Mouse (Mus musculus) testis, postnatal 14 days (tissue): ENCODE data around the gene Kif1c.

ENCODE experiments used
- DNase-seq: peaks from one replicate; pipeline ENCODE4 v3.0.0; 2021; ENCODE audit warnings: low spot score

The Kif1c gene

DNA sequence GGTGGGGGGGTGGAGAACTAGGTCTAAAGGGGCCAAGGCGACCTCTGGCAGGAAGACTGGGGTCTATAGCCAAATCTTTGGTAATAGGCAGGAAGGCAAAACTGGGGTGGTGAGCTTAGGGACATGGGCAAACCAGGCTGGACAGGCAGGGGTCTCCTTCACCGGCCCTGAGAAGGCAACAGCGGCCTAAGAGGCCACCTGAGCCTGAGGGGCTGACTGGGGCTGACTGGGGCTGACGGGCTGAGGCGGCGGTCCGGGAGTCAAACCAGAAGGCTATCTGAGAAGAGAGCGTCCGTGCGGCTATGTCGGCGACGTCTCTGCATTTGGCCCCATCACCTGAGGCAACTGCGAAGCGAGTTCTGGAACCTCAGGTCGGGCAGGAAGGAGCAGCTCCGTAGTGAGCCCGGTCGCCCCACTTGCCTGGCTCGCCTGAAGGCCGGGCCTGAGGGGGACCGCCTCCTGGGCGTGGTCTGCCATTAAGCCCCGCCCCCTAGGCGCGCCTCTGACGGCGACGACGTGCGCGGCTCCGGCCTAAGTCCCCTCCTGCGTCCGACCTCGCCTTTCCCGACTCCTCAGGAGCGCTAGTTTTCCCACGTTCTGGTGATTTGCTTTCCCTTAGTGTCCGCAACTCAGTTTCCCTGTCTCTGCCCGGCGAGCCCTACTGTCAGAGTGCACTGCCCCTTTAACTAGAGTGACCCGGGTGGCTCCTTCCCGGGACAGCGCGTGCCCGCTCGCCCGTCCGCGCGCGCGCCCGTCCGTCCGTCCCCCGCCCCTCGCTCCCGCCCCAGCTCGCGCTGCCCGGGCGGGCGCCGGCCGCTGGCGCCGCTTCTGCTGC is at the start of gene Kif1c, which contains the start of gene Inca1:
Kif1c (plus strand) TSS at position 827 of the 835 bp plus-strand sequence.
Inca1 (minus strand) TSS at position 434 of the 835 bp plus-strand sequence.
- DNase-seq: peak; percentile 94

DNA sequence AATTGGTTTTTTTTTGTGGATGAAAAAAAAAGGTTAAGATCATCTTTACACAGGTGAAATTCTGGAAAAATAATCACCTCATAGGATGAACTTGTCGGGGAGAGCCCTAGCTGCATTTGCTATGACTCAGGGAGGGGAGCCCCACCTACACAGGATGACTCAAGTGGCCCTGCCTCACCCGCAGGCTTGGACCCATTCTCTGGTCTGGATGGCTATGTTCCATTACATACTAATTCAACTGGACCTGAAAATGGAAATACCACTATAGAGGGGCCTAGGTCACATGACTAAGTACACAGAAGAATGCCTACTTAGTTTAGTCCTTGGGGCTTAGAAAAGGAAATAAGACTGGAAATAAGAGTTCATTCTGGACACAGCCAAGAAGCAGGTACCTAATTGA is 49.0 kb upstream of the Kif1c start:
- no peak for DNase-seq

DNA sequence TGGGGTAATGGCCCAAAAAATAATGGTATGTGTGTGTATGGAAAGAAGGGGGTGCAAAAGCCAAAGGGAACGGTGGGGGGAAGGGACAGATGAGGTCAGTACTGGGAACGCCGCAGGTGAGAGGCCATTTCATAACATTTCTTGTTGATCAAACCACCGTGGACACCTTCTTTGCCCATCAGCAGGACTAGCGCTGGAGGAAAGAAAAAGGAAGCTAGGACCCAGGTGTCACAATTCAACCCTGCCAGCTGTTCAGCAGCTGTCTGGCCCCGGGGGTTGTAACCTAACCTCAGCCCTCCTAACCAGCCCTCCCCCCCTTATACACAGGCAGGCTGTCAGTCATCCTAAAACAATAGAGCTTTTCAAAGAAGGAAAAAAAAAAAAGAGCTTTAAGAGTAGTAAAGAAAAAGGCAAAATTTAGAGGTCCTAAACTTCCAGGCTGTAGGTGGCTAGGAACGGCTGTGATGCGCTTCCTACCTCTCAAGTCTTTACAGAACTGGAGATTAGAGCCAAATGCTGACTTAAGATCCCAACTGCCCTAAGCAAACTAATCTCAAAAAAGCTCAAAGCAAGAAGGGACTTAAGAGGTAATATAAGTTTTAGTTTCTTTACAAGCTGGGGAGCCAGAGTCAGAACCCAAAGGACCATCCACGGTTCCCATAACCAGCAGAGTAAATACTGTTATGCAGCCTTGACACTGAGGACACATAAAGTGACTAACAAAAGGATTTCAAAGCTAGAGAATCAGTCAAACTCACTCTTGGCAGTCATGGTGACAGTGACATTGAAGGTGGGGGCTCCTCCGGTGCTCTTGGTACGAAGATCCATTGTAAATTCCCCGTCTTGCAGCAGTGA is 48.1 kb upstream of the Kif1c start:
- DNase-seq: no peak

DNA sequence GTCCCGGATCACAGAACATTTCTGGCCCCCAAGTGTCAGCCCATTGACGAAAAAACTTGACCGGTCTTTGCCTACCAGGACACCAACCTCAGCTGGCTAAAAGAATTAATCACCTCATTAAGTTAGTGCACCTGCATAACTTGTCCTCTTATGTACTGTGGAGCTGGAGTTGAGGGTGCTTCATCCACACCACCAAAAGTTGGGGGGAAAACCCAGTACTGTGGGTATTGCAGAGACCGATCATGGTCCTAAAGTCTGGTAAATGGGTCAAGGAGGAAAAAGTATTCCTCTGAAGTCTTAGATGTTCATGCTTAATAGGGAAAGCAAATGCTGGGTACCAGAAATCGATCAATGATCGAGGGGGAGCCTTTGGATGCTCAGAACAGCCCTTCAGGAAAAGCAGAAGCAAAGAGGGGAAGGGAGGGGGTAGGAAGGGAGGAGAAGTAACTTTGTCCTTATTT is 47.4 kb upstream of the Kif1c start:
- DNase-seq: no peak

DNA sequence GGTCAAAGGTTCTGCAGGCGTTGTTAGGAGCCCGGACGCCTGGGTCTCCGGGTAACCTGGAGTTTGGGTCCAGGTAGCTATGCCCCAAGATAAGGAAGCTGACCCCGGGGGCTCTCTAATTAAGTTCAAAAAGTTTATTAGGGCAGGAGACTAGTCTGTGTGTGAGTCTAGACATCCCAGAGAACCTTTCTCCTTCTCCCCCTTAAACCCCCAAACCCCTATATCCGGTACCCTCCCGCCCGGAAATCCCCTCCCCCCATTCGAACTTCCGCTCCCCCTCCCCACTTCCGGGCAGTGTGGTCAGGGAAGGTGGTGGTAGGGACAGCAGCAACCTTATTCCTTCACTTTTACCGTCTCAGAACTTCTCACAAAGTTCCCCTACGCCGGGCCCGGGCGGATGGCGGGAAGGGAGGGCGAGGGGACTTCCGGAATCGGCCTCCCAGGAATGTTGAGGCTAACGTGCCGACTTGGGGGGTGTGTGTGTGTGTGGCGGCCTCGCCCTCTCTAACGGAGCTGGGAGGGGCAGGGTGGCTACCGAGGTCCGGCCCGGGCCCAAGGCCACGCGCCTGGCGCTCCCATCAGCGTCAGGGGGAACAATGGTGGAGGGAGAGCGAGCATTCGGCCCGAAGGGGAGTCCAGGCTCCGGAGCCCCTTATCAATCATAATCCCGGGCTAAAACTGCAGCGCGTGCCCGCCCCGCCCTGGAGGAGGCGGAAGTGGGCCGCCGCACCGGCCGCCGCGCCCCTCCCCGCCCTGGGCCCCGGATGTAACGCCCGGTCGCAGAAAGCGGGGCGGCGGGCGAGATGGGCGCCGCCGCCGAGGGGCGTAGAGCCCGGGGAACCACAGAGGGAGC is 46.8 kb upstream of the Kif1c start:
- peak; percentile 81 for DNase-seq

DNA sequence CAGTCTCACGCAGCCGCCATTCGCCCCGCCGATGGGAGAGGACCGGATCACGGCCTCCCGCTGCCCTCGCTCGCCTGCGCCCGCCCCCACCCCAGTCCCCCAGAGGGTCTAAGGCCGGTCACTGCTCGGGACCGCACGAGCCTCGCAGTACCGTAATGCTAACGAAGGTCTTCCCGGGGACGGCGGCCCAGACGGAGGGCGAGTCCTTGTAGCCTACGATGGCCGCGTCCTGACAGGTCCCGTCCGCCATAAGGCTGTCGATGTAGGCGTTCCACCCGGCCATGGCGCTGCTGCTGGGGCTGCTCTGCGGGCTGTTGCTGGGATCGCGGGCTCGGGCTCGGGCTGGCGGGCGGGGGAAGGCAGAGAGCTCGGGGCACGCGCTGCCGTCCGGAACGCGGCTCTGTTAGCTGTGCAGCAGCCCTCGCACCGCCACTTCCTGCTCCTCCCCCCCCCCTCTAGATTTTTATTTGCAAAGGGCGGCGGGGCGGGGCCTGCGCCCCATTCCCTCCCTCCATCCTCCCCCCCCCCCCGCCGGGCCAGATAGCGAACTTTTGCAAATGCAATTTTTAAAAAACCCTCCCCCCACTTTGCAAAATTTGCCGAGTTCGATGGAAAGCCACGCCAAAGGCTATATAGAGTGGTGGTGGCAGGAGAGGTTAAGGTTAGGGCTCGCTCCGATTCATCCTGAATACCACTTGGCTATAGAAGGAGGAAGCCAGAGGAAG is 46.0 kb upstream of the Kif1c start, which contains the start of gene Pfn1:
Pfn1 (minus strand) TSS at position 447 of the 725 bp plus-strand sequence.
- peak; percentile 81 for DNase-seq

DNA sequence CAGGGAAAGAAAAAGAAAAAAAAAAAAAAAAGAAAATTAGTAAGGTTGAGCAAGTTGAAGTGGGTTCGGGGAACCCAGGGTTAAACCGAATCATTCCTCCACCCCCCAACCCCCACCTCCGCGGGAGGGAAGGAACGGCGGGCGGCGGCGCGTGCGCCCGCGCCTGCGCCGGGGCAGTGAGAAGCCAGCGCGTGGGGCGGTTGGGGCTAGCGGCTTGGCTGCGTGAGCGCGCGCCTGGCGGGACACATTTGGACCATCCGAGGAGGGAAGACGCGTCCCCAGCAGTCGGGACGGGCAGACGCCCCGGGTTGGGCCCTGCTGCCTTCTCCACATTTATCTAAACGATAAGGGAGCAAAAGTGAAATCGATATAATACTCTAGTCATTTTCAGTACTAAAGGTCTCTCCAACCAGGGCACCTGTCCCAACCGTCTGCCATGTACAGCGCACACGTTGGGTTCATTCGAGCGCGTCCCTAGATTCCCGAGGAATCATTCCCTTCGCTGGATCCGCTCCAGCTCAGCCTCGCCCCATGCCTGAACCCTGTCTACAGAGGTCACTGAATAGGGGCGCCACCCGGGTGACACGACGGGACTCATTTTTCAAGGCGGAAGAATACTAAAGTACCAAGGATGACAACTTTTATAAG is 45.3 kb upstream of the Kif1c start:
- DNase-seq: peak; percentile 84

DNA sequence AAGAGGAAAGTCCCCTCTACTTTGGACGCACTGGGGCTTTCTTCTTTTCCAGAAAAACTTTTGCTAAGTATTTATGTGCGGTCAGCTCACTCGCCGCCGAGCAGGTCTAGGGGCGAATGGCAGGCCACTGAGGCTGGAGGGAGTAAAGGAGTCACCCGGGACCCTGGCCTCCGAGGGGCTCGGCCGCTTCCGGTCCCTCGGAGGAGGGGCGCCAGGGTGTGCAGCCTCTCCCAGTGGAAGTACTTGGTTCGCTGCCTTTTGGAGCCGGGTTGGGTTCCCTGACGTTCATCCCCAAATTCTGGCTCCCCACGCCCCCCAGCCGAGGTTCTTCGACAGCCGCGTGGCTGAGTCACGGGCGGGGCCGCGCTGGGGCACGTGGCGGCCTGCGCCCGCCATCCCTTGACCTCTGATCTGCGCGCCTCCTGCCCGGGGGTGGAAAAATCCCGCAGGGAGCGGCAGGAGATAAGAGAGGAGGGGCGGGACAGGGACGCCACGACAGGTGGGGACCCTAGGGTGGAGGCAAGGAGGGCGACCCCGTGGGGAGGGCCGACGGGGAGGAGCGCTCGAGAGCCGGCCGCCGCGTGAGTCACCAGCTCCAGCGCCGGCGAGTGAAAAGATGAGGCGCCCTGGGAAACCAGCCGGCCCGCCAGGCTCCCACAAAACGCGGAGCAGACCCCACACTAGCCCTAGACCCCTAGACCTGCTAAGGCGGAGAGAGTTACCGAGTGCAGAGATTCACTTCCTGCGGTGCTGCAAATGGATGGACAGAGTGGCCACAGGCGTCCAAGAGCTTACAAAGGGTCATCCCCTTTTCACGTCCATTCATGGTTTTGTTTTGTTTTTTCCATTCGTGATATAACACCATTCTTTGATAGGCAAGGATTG is 44.5 kb upstream of the Kif1c start:
- peak; percentile 78 for DNase-seq

DNA sequence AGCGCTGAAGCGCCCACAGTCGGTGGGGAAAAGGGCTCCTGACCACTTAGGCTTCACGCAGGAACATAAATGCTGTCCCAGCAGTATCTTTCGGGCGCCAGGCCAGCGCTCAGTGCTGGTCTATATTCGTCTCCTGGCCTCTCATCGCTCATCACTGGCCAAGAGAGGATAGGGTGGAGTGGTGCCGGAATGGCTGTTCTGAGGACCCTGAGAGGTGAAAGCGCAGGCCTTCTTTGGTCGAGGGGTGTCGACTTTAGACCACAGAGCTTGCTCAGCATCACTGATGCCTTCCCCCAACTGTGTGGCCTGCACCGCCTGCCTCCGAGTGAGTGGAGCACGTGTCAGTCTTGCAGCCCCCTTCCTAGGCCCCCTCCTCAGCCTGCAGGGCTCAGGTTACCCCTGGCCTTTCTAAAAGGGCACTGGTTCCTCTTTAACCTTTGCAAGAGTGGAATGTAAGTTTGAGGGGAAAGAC is 43.9 kb upstream of the Kif1c start:
- DNase-seq: no peak

DNA sequence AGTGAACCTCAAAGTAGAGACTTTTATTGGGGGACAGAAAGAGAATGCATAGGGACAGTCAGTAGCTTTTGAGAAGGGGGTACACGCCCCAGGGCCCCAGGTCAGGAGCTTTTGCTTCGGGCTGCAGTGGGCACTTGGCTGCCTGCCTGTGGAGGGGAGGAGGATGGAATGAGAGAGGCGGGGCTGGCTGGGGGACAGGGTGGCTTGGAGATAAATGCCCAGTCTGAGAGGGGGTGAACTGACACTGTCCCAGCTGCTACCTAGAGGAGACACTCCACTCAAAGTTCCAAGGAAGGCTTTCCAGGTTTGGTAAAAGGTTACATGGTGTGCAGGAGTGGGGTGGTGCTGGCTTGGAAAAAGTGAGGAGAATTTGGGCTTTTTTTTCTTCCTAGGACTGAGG is 43.4 kb upstream of the Kif1c start, which contains the start of gene Eno3:
Eno3 (plus strand) TSS at position 239 of the 400 bp plus-strand sequence.
- no peak for DNase-seq

DNA sequence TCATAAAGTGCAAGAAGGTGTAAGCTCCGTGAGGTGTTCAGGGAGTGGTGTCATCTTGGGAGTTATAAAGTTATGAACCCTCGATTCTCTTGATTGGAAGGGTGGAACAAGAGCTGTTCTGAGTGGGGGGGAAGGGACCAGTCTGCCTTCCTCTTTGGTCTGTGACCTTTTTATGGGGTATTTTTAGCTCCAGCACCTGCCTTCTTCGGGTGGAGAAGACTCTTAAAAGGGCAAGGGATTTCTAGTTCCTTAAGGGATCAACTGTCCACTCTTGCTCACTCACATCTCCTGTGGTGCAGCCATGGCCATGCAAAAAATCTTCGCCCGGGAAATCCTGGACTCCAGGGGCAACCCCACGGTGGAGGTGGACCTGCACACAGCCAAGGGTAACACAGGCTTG is 42.8 kb upstream of the Kif1c start:
- no peak for DNase-seq

DNA sequence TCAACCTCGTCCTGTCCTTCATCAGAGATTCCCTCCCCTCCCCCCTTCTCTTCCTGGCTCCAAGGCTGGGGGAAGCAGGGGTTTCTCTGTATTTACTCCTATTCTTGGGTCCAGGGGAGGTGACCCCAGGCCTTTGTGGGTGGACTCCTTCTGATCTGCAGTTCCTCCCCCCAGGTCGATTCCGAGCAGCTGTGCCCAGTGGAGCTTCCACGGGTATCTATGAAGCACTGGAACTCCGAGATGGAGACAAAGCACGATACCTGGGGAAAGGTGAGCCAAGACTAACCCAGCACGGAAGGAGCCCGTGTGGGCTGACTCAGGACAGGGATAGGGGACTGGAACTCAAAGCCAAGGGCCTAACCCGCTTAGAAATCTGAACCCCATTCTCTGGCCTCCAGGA is 42.4 kb upstream of the Kif1c start:
- no peak for DNase-seq

DNA sequence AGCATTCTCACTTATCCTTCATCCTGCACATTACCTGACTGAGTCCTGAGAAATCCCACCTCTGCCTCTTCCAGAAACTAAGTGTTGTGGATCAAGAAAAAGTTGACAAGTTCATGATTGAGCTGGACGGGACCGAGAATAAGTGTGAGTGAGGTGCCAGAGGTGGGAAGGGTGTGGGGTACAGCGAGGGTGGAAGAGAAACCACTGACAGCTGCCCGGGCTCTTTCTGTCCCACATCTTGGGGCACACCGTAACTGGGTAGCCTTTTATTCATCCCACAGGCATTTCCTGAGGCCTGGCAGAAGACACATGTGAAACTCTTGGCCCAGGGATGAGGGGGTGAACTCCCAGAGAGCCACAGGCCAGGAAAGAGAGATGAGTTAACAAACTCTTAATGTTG is 41.8 kb upstream of the Kif1c start:
- DNase-seq: no peak

DNA sequence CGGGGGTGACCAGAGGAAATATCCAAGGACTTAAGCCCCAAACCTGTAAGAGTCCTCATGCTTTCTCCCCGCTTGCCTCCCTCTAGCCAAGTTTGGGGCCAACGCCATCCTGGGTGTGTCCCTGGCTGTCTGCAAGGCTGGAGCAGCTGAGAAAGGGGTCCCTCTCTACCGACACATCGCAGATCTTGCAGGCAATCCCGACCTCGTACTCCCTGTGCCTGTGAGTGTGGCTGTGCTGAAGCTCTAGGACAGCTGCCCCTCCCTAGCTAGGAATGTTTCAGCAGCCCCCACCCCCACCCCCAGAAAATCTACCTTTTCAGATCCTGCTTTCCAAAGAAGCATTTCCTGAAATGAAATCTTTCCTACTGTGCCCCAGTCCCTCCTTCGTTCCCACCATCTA is 41.4 kb upstream of the Kif1c start:
- no peak for DNase-seq

DNA sequence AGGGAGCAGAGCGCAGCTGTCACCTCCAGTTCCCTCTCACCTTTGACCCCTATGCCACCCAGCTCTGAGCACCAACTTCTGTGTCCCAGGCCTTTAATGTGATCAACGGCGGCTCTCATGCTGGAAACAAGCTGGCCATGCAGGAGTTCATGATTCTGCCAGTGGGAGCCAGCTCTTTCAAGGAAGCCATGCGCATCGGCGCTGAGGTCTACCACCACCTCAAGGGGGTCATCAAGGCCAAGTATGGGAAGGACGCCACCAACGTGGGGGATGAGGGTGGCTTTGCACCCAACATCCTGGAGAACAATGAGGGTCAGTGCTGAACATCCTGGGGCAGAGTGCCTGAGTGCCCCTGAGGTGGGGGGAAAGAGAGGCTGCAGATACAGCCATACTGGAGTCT is 39.8 kb upstream of the Kif1c start:
- no peak for DNase-seq

DNA sequence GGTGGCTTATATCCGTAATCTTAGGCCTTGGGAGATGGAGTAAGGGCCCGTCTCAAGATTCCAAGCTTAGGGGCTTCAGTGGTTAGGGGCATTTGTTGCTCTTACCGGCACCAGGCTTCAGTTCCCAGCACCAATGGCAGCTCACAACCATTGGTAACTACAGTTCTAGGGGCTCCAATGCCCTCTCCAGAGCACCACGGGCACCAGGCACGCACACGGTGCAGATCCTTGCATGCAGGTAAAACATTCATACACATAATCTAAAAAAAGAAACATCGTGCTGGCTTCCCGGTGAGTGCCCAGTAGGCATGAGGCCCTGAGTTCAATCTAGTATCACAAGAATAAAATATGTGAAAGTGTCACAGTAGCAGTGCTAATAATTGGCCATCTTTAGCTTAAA is 37.2 kb upstream of the Kif1c start:
- DNase-seq: no peak

DNA sequence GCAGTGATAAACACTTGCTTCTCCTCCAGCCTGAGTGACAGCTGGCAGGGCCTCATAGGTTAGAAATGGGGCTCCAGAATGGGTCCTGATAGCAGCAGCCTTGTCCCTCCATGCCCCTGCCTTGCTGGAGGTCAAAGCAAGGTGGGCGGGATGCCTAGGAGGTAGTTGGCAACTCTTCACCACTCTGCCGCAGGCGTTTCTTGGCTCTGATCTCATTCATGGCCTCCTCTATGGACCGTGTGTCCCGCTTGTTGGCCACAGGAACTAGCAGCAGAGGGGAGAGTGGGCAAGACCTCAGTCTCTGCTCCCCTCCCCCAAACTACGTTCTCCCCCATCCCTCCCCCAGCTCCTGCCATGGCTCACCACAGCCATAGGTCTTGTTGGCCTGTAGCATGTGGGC is 36.4 kb upstream of the Kif1c start:
- no peak for DNase-seq

DNA sequence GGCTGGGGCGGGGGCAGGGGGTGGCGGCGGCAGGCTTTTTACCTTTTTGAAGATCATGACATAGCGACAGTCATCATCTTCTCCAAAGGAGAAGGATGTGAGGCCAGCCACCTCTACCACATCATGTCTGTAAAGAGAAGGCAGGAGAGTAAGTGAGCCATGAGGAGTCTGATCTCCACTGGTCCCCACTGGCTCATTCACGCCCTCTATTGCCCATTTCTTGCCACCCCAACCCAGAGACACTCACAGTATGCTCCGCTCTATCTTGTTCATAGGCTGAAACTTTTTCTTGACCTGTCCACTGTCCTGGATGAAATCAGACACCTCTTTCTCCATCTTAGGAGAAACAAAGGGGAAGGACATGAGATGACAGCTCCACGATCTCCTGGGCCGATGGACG is 35.6 kb upstream of the Kif1c start:
- DNase-seq: no peak

DNA sequence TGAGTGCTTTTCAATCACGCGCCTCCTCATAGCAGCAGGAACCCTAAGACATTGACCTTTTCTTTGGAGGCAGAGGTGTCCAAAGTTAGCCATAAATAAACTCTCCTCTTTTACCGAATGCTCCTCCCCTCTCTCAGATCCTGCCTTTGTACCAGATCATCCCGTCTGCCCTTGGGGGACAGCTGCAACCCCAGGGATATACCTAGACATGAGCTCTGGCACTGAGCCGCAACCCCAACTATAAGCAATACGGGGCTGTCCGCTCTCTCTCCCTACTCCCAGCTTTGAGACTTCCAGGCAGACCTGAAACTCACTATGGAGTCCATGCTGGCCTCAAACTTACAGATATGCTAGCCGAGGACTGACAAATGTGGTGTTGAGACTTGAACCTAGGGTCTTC is 33.7 kb upstream of the Kif1c start:
- no peak for DNase-seq
